ENCODE assay signal across 8 mouse cellular contexts in genomic region chr14:54603038-54603654, GRCm38 (mm10). TPM values are rescaled to one million over a fixed set of nuclear protein-coding genes. Genes with fewer than 3 reads are reported as not detected.
DNase-seq lines count a peak whose midpoint lies in the region; ATAC-seq and TF ChIP-seq lines count a peak whose summit lies in the region.

No protein-coding gene starts in this region.

- DNase-seq in CH12.LX (ENCODE audit: extremely low read depth): peak; percentile 90
- peak; percentile 95 for DNase-seq in c-Kit-positive CD71-positive TER-119-negative erythroid progenitor cells, embryonic 14.5 days (ENCODE audit: low read depth)
- DNase-seq in forebrain, embryonic 11.5 days (ENCODE audit: low spot score): peak; percentile 97
- DNase-seq in kidney, postnatal 36 days: peak; percentile 97 to 98
- DNase-seq in telencephalon, adult 2 months (ENCODE audit: low read depth, low spot score): peak; percentile 96

- TF ChIP-seq RAD21 in CH12.LX (IDR thresholded peaks at IDR 0.05; ENCODE audit: low read depth, low read length): no peak

- 0 out of 4 replicates have a peak, but pooled peaks of 1 of the 2 experiments have one; percentile 14 for TF ChIP-seq CTCF in CH12.LX (conservative IDR thresholded peaks at IDR 0.05 in 1 of 2, IDR thresholded peaks at IDR 0.05 in 1 of 2; ENCODE audit: low read depth in 2 of 2, low read length in 2 of 2)

- peaks cover 3 to 16% of the 10 kb centered on the region in 2 experiments; a peak in 3 of 4 replicates for H3K4me1 ChIP-seq in CH12.LX (ENCODE audit: control insufficient read depth in 1 of 2, insufficient read depth in 2 of 2)
- H3K4me1 ChIP-seq in forebrain, embryonic 11.5 days (replicated peaks; ENCODE audit: control insufficient read depth, insufficient read depth, low read length): peaks cover 2% of the 10 kb centered on the region; the same call in 1 of the 2 replicates
- H3K4me1 ChIP-seq in heart, embryonic 16.5 days (ENCODE audit: control insufficient read depth, insufficient read depth, low read length): peaks cover 6% of the 10 kb centered on the region
- H3K4me1 ChIP-seq in liver, embryonic 15.5 days (replicated peaks): peaks cover 40% of the 10 kb centered on the region
- no peaks in the 10 kb centered on the region for H3K4me1 ChIP-seq in neural tube, embryonic 12.5 days

- H3K4me2 ChIP-seq in CH12.LX (ENCODE audit: insufficient read depth, low read depth, poor library complexity, severe bottlenecking): peak overlapping the region; percentile 59; the same call in 1 of the 2 replicates
- peak overlapping the region; percentile 48 for H3K4me2 ChIP-seq in forebrain, embryonic 11.5 days (ENCODE audit: low read depth, low read length, severe bottlenecking)
- peak overlapping the region; percentile 63 for H3K4me2 ChIP-seq in heart, embryonic 16.5 days (ENCODE audit: low read depth, low read length)
- H3K4me2 ChIP-seq in liver, embryonic 15.5 days: peak overlapping the region; percentile 94
- peak overlapping the region; percentile 53 for H3K4me2 ChIP-seq in neural tube, embryonic 12.5 days (replicated peaks)

- peak; percentile 99 for ATAC-seq in forebrain, embryonic 11.5 days (replicated peaks; ENCODE audit: low FRiP score)
- ATAC-seq in heart, embryonic 16.5 days (replicated peaks; ENCODE audit: extremely low read depth, insufficient read depth, low FRiP score): peak; percentile 98
- peak; percentile 99 for ATAC-seq in liver, embryonic 15.5 days (ENCODE audit: insufficient read depth)
- ATAC-seq in neural tube, embryonic 12.5 days (ENCODE audit: low FRiP score, low read depth): peak; percentile 99

- H3K9ac ChIP-seq in CH12.LX (ENCODE audit: insufficient read depth, low read depth): peak overlapping the region; percentile 73
- peak overlapping the region; percentile 89 for H3K9ac ChIP-seq in forebrain, embryonic 11.5 days (ENCODE audit: low read length)
- peak overlapping the region; percentile 84 for H3K9ac ChIP-seq in heart, embryonic 16.5 days (ENCODE audit: low read length)
- H3K9ac ChIP-seq in liver, embryonic 15.5 days: peak overlapping the region; percentile 91
- H3K9ac ChIP-seq in neural tube, embryonic 12.5 days: peak overlapping the region; percentile 78

- TF ChIP-seq POLR2A in CH12.LX (IDR thresholded peaks at IDR 0.05; ENCODE audit: low read depth, low read length): peak; percentile 90

- no peaks in the 10 kb centered on the region for H3K36me3 ChIP-seq in CH12.LX (replicated peaks in 1 of 2; ENCODE audit: control insufficient read depth in 1 of 2, insufficient read depth in 1 of 2, low read length in 1 of 2)
- H3K36me3 ChIP-seq in forebrain, embryonic 11.5 days (ENCODE audit: control insufficient read depth, insufficient read depth, low read length): no peaks in the 10 kb centered on the region
- no peaks in the 10 kb centered on the region for H3K36me3 ChIP-seq in heart, embryonic 16.5 days (ENCODE audit: control insufficient read depth, insufficient read depth)
- H3K36me3 ChIP-seq in liver, embryonic 15.5 days (replicated peaks): no peaks in the 10 kb centered on the region
- H3K36me3 ChIP-seq in neural tube, embryonic 12.5 days: no peaks in the 10 kb centered on the region

- no peaks in the 10 kb centered on the region for H3K79me2 ChIP-seq in CH12.LX (replicated peaks; ENCODE audit: control insufficient read depth, extremely low read depth, insufficient read depth, poor library complexity, severe bottlenecking)

- peak overlapping the region; percentile 34 for H3K27ac ChIP-seq in CH12.LX (ENCODE audit: insufficient read depth, low read depth)
- peak overlapping the region; percentile 74 for H3K27ac ChIP-seq in forebrain, embryonic 11.5 days (ENCODE audit: low read depth, low read length)
- peak overlapping the region; percentile 95 for H3K27ac ChIP-seq in heart, embryonic 16.5 days (ENCODE audit: low read length)
- peak overlapping the region; percentile 97 for H3K27ac ChIP-seq in liver, embryonic 15.5 days (replicated peaks)
- peak overlapping the region; percentile 78 for H3K27ac ChIP-seq in neural tube, embryonic 12.5 days

- dilution Hi-C loops in CH12.LX (cut with MboI; ENCODE audit: extremely low pct_ligation_motif_present, extremely low pct_unique_long_range_greater_than_20kb, low sequenced_read_pairs): no loop called here

- under 1% methylated on average over 46 of the region's 46 CpGs for WGBS in forebrain, embryonic 11.5 days
- WGBS in heart, embryonic 16.5 days: under 1% methylated on average over 46 of the region's 46 CpGs
- under 1% methylated on average over 46 of the region's 46 CpGs for WGBS in liver, embryonic 15.5 days (ENCODE audit: insufficient replicate concordance)
- under 1% methylated on average over 46 of the region's 46 CpGs for WGBS in neural tube, embryonic 12.5 days

- peak overlapping the region; percentile 51 to 77 (median 58) for H3K4me3 ChIP-seq in CH12.LX (replicated peaks in 1 of 3; ENCODE audit: low read depth in 2 of 3, low read length in 2 of 3, poor library complexity in 1 of 3)
- H3K4me3 ChIP-seq in forebrain, embryonic 11.5 days (ENCODE audit: low read depth, low read length): peak overlapping the region; percentile 56
- peak overlapping the region; percentile 73 for H3K4me3 ChIP-seq in heart, embryonic 16.5 days (ENCODE audit: low read length)
- peak overlapping the region; percentile 86 for H3K4me3 ChIP-seq in liver, embryonic 15.5 days (replicated peaks)
- peak overlapping the region; percentile 62 for H3K4me3 ChIP-seq in neural tube, embryonic 12.5 days

- in situ Hi-C loops in CH12.LX (cut with MboI; ENCODE audit: low pct_ligation_motif_present, low pct_unique_long_range_greater_than_20kb, low sequenced_read_pairs): no loop called here

- no peak for TF ChIP-seq EP300 in CH12.LX (IDR thresholded peaks at IDR 0.05; ENCODE audit: low read length)

- no peaks in the 10 kb centered on the region for H3K27me3 ChIP-seq in CH12.LX (replicated peaks)
- no peaks in the 10 kb centered on the region for H3K27me3 ChIP-seq in forebrain, embryonic 11.5 days (ENCODE audit: control insufficient read depth, insufficient read depth, low read length)
- no peaks in the 10 kb centered on the region for H3K27me3 ChIP-seq in heart, embryonic 16.5 days (ENCODE audit: control insufficient read depth, insufficient read depth, low read length)
- no peaks in the 10 kb centered on the region for H3K27me3 ChIP-seq in liver, embryonic 15.5 days
- no peaks in the 10 kb centered on the region for H3K27me3 ChIP-seq in neural tube, embryonic 12.5 days (replicated peaks)

- no peaks in the 10 kb centered on the region for H3K9me3 ChIP-seq in CH12.LX (replicated peaks; ENCODE audit: low read length)
- no peaks in the 10 kb centered on the region for H3K9me3 ChIP-seq in forebrain, embryonic 11.5 days (ENCODE audit: control insufficient read depth, low read length)
- no peaks in the 10 kb centered on the region for H3K9me3 ChIP-seq in heart, embryonic 16.5 days (replicated peaks; ENCODE audit: control insufficient read depth, low read length)
- no peaks in the 10 kb centered on the region for H3K9me3 ChIP-seq in liver, embryonic 15.5 days (replicated peaks)
- H3K9me3 ChIP-seq in neural tube, embryonic 12.5 days: no peaks in the 10 kb centered on the region

RNA-seq across cellular contexts. Expression of gene 4931414P19Rik, which starts 2.6 kb away (rescaled TPM):
- total RNA-seq in CH12.LX (2012; rRNA removed) (2.9 and 3.6 TPM in 2 replicates), CH12.LX (2014; rRNA removed) (1.5 TPM in 2 replicates)
- 2.7 and 3.8 TPM in 2 replicates for polyA plus RNA-seq in CH12.LX (2012; ENCODE audit: insufficient read length, low read depth)
- polyA plus RNA-seq in forebrain, embryonic 11.5 days (2014; fragmentation: Nextera tagmentation; extraction: Ambion mirVana): 9.6 and 9.9 TPM in 2 replicates
- polyA plus RNA-seq in heart, embryonic 16.5 days (2015; fragmentation: Nextera tagmentation; extraction: Ambion mirVana): 6.7 and 7.8 TPM in 2 replicates
- 1.9 and 2.9 TPM in 2 replicates for polyA plus RNA-seq in liver, embryonic 15.5 days (2015; fragmentation: Nextera tagmentation; extraction: Ambion mirVana)
- polyA plus RNA-seq in neural tube, embryonic 12.5 days (2016; fragmentation: Nextera tagmentation; extraction: Ambion mirVana): 8.4 and 8.6 TPM in 2 replicates

RNA-seq across cellular contexts. Expression of gene Psmb5, which starts 14.7 kb away (rescaled TPM):
- 411 and 418 TPM in 2 replicates for total RNA-seq in CH12.LX (2012; rRNA removed)
- 416 and 455 TPM in 2 replicates for total RNA-seq in CH12.LX (2014; rRNA removed)
- 299 and 371 TPM in 2 replicates for polyA plus RNA-seq in CH12.LX (2012; ENCODE audit: insufficient read length, low read depth)
- 414 and 455 TPM in 2 replicates for polyA plus RNA-seq in forebrain, embryonic 11.5 days (2014; fragmentation: Nextera tagmentation; extraction: Ambion mirVana)
- polyA plus RNA-seq in heart, embryonic 16.5 days (2015; fragmentation: Nextera tagmentation; extraction: Ambion mirVana): 358 and 367 TPM in 2 replicates
- polyA plus RNA-seq in liver, embryonic 15.5 days (2015; fragmentation: Nextera tagmentation; extraction: Ambion mirVana): 204 and 211 TPM in 2 replicates
- 404 and 429 TPM in 2 replicates for polyA plus RNA-seq in neural tube, embryonic 12.5 days (2016; fragmentation: Nextera tagmentation; extraction: Ambion mirVana)

RNA-seq across cellular contexts. Expression of gene Psmb11, which starts 18.1 kb away (rescaled TPM):
- total RNA-seq in CH12.LX (2012; rRNA removed): not detected in 2 replicates
- not detected in 2 replicates for total RNA-seq in CH12.LX (2014; rRNA removed)
- not detected in 2 replicates for polyA plus RNA-seq in CH12.LX (2012; ENCODE audit: insufficient read length, low read depth)
- polyA plus RNA-seq in forebrain, embryonic 11.5 days (2014; fragmentation: Nextera tagmentation; extraction: Ambion mirVana): 0.05 TPM in 1 of 2 replicates, not detected in the other
- 9.5 and 22.3 TPM in 2 replicates for polyA plus RNA-seq in heart, embryonic 16.5 days (2015; fragmentation: Nextera tagmentation; extraction: Ambion mirVana)
- polyA plus RNA-seq in liver, embryonic 15.5 days (2015; fragmentation: Nextera tagmentation; extraction: Ambion mirVana): not detected in 2 replicates
- not detected in 2 replicates for polyA plus RNA-seq in neural tube, embryonic 12.5 days (2016; fragmentation: Nextera tagmentation; extraction: Ambion mirVana)

RNA-seq across cellular contexts. Expression of gene Ajuba, which starts 25.8 kb away (rescaled TPM):
- total RNA-seq in CH12.LX (2012; rRNA removed) (0.13 TPM in 1 of 2 replicates, not detected in the other), CH12.LX (2014; rRNA removed) (0.09 TPM in 1 of 2 replicates, not detected in the other)
- polyA plus RNA-seq in CH12.LX (2012; ENCODE audit: insufficient read length, low read depth): 0.18 and 0.34 TPM in 2 replicates
- 51.6 and 59.7 TPM in 2 replicates for polyA plus RNA-seq in forebrain, embryonic 11.5 days (2014; fragmentation: Nextera tagmentation; extraction: Ambion mirVana)
- polyA plus RNA-seq in heart, embryonic 16.5 days (2015; fragmentation: Nextera tagmentation; extraction: Ambion mirVana): 24.9 and 25.5 TPM in 2 replicates
- polyA plus RNA-seq in liver, embryonic 15.5 days (2015; fragmentation: Nextera tagmentation; extraction: Ambion mirVana): 5.6 TPM in 2 replicates
- 32.9 and 36.6 TPM in 2 replicates for polyA plus RNA-seq in neural tube, embryonic 12.5 days (2016; fragmentation: Nextera tagmentation; extraction: Ambion mirVana)

RNA-seq across cellular contexts. Expression of gene Gm17606, which starts 37.6 kb away (rescaled TPM):
- total RNA-seq in CH12.LX (2012; rRNA removed) (not detected in 2 replicates), CH12.LX (2014; rRNA removed) (not detected in 2 replicates)
- 1.9 and 2.5 TPM in 2 replicates for polyA plus RNA-seq in CH12.LX (2012; ENCODE audit: insufficient read length, low read depth)
- not detected in 2 replicates for polyA plus RNA-seq in forebrain, embryonic 11.5 days (2014; fragmentation: Nextera tagmentation; extraction: Ambion mirVana)
- not detected in 2 replicates for polyA plus RNA-seq in heart, embryonic 16.5 days (2015; fragmentation: Nextera tagmentation; extraction: Ambion mirVana)
- not detected in 2 replicates for polyA plus RNA-seq in liver, embryonic 15.5 days (2015; fragmentation: Nextera tagmentation; extraction: Ambion mirVana)
- polyA plus RNA-seq in neural tube, embryonic 12.5 days (2016; fragmentation: Nextera tagmentation; extraction: Ambion mirVana): not detected in 2 replicates

Comparison
In these comparisons a context has a peak if more than half of its experiments do, and no peak if none do; other contexts are left out.
1. Peak in every context shown above with its lines: DNase-seq, ATAC-seq, H3K4me3 ChIP-seq and H3K27ac ChIP-seq.
2. H3K27ac ChIP-seq: peak in every context shown above with its lines; median percentile 97 in liver, embryonic 15.5 days; 95 in heart, embryonic 16.5 days; 78 in neural tube, embryonic 12.5 days; 74 in forebrain, embryonic 11.5 days; 34 in CH12.LX.